ENCODE assay signal across 8 mouse cellular contexts in the genomic region with DNA sequence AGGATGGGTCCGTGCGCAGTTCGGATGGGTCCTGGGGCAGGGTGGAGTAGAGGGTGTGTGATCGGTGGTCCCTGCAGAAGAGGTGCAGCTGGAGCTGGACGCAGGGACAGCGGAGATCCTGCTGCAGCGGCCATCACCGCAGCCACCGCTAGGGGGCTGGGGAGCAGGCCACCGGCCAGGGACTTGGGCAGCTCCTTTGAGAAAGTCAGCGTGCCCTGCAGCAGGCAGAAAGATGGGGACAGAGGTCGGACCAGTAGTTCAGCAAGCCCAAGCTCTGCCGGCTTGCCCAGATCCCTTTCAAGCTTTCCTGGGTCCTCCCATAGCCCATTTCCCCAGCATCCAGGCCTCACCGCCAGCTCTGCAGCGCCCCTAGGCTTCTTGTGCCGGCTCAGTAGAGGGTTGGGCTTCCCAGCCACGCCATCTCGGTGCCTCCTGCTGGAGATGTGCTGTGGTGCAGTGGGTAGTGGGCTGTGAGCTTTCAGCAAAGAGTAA. TPM values are rescaled to one million over a fixed set of nuclear protein-coding genes. Genes with fewer than 3 reads are reported as not detected.
DNase-seq lines count a peak whose midpoint lies in the region; ATAC-seq and TF ChIP-seq lines count a peak whose summit lies in the region.

No protein-coding gene starts in this region.

- 6% methylated on average over 18 of the region's 18 CpGs for WGBS in intestine, postnatal 0 days
- 27% methylated on average over 17 of the region's 18 CpGs for WGBS in liver, embryonic 12.5 days (ENCODE audit: insufficient replicate concordance)
- 4% methylated on average over 18 of the region's 18 CpGs for WGBS in neural tube, embryonic 11.5 days

- H3K27me3 ChIP-seq in intestine, postnatal 0 days (replicated peaks; ENCODE audit: control insufficient read depth, insufficient read depth, low read length), result no peaks in the 10 kb centered on the region
- no peaks in the 10 kb centered on the region for H3K27me3 ChIP-seq in liver, embryonic 12.5 days (replicated peaks)
- H3K27me3 ChIP-seq in neural tube, embryonic 11.5 days (ENCODE audit: control insufficient read depth, insufficient read depth, low read length), result no peaks in the 10 kb centered on the region

- H3K9me3 ChIP-seq in intestine, postnatal 0 days (ENCODE audit: control insufficient read depth), result no peaks in the 10 kb centered on the region
- no peaks in the 10 kb centered on the region for H3K9me3 ChIP-seq in liver, embryonic 12.5 days (replicated peaks)
- H3K9me3 ChIP-seq in neural tube, embryonic 11.5 days (ENCODE audit: control insufficient read depth, low read length), result no peaks in the 10 kb centered on the region

- peak; percentile 69 for ATAC-seq in intestine, postnatal 0 days
- peak; percentile 44 for ATAC-seq in liver, embryonic 12.5 days
- ATAC-seq in neural tube, embryonic 11.5 days (ENCODE audit: insufficient read depth, low FRiP score, low TSS enrichment), result peak; percentile 81

- no peak overlapping the region for H3K27ac ChIP-seq in intestine, postnatal 0 days (ENCODE audit: low read depth, low read length)
- H3K27ac ChIP-seq in liver, embryonic 12.5 days, result no peak overlapping the region
- 0 out of 2 replicates have a peak overlapping the region, but pooled peaks have one; percentile 9 for H3K27ac ChIP-seq in neural tube, embryonic 11.5 days (ENCODE audit: low read depth, low read length)

- H3K4me3 ChIP-seq in intestine, postnatal 0 days (ENCODE audit: low read depth, low read length), result peak overlapping the region; percentile 24
- H3K4me3 ChIP-seq in liver, embryonic 12.5 days, result no peak overlapping the region
- peak overlapping the region; percentile 14 for H3K4me3 ChIP-seq in neural tube, embryonic 11.5 days (ENCODE audit: low read depth, low read length)

- peak; percentile 32 for DNase-seq in 3134 (ENCODE audit: extremely low read depth, insufficient read length, low spot score)
- DNase-seq in ZHBTc4 (ENCODE audit: low read depth, low spot score), result peak; percentile 93
- peak; percentile 86 for DNase-seq in embryo, embryonic 10.5 days (ENCODE audit: low spot score)
- peak; percentile 97 for DNase-seq in heart, adult 11 months
- peak; percentile 90 for DNase-seq in neural tube, embryonic 11.5 days (ENCODE audit: low spot score)
- DNase-seq in thymus, postnatal 25 days, result no peak

- no peak overlapping the region for H3K9ac ChIP-seq in intestine, postnatal 0 days (ENCODE audit: low read depth, low read length)
- H3K9ac ChIP-seq in liver, embryonic 12.5 days, result 0 out of 2 replicates have a peak overlapping the region, but pooled peaks have one; percentile 9
- no peak overlapping the region; the same call in 1 of the 2 replicates for H3K9ac ChIP-seq in neural tube, embryonic 11.5 days (ENCODE audit: low read length)

- H3K4me1 ChIP-seq in intestine, postnatal 0 days (replicated peaks; ENCODE audit: control insufficient read depth, insufficient read depth, low read length), result 0 out of 2 replicates have a peak, but pooled peaks cover 4% of the 10 kb centered on the region
- H3K4me1 ChIP-seq in liver, embryonic 12.5 days, result peaks cover 64% of the 10 kb centered on the region
- peaks cover 13% of the 10 kb centered on the region for H3K4me1 ChIP-seq in neural tube, embryonic 11.5 days (ENCODE audit: control insufficient read depth, insufficient read depth, low read length)

- no peaks in the 10 kb centered on the region for H3K36me3 ChIP-seq in intestine, postnatal 0 days (ENCODE audit: control insufficient read depth, insufficient read depth)
- peaks cover 47% of the 10 kb centered on the region for H3K36me3 ChIP-seq in liver, embryonic 12.5 days
- peaks cover 3% of the 10 kb centered on the region for H3K36me3 ChIP-seq in neural tube, embryonic 11.5 days (ENCODE audit: control insufficient read depth, insufficient read depth, low read length)

- TF ChIP-seq CTCF in intestine, postnatal 0 days (IDR thresholded peaks at IDR 0.05; ENCODE audit: low read depth), result peak; percentile 88

- H3K4me2 ChIP-seq in intestine, postnatal 0 days (replicated peaks; ENCODE audit: low read depth), result peak overlapping the region; percentile 64
- peak overlapping the region; percentile 49 for H3K4me2 ChIP-seq in liver, embryonic 12.5 days
- peak overlapping the region; percentile 45 for H3K4me2 ChIP-seq in neural tube, embryonic 11.5 days (ENCODE audit: low read depth)

RNA-seq across cellular contexts. Expression of gene Gpr84, which starts 4.6 kb away (rescaled TPM):
- polyA plus RNA-seq in intestine, postnatal 0 days (2015; fragmentation: Nextera tagmentation; extraction: Ambion mirVana), result not detected in 2 replicates
- 0.75 and 0.78 TPM in 2 replicates for polyA plus RNA-seq in liver, embryonic 12.5 days (2016; fragmentation: Nextera tagmentation; extraction: Ambion mirVana)
- polyA plus RNA-seq in neural tube, embryonic 11.5 days (2014; fragmentation: Nextera tagmentation; extraction: Ambion mirVana), result 0.34 and 0.50 TPM in 2 replicates

RNA-seq across cellular contexts. Expression of gene Zfp385a, which starts 24.8 kb away (rescaled TPM):
- 2.9 and 3.1 TPM in 2 replicates for polyA plus RNA-seq in intestine, postnatal 0 days (2015; fragmentation: Nextera tagmentation; extraction: Ambion mirVana)
- 7.7 and 8.2 TPM in 2 replicates for polyA plus RNA-seq in liver, embryonic 12.5 days (2016; fragmentation: Nextera tagmentation; extraction: Ambion mirVana)
- polyA plus RNA-seq in neural tube, embryonic 11.5 days (2014; fragmentation: Nextera tagmentation; extraction: Ambion mirVana), result 26.1 and 27.5 TPM in 2 replicates

RNA-seq across cellular contexts. Expression of gene Copz1, which starts 42.5 kb away (rescaled TPM):
- polyA plus RNA-seq in intestine, postnatal 0 days (2015; fragmentation: Nextera tagmentation; extraction: Ambion mirVana), result 248 and 253 TPM in 2 replicates
- polyA plus RNA-seq in liver, embryonic 12.5 days (2016; fragmentation: Nextera tagmentation; extraction: Ambion mirVana), result 246 and 250 TPM in 2 replicates
- polyA plus RNA-seq in neural tube, embryonic 11.5 days (2014; fragmentation: Nextera tagmentation; extraction: Ambion mirVana), result 307 and 317 TPM in 2 replicates

RNA-seq across cellular contexts. Expression of gene Itga5, which starts 51.5 kb away (rescaled TPM):
- 25.0 and 25.8 TPM in 2 replicates for polyA plus RNA-seq in intestine, postnatal 0 days (2015; fragmentation: Nextera tagmentation; extraction: Ambion mirVana)
- 21.8 and 23.2 TPM in 2 replicates for polyA plus RNA-seq in liver, embryonic 12.5 days (2016; fragmentation: Nextera tagmentation; extraction: Ambion mirVana)
- 21.0 and 21.3 TPM in 2 replicates for polyA plus RNA-seq in neural tube, embryonic 11.5 days (2014; fragmentation: Nextera tagmentation; extraction: Ambion mirVana)

RNA-seq across cellular contexts. Expression of gene Nfe2, which starts 56.9 kb away (rescaled TPM):
- 0.82 and 0.90 TPM in 2 replicates for polyA plus RNA-seq in intestine, postnatal 0 days (2015; fragmentation: Nextera tagmentation; extraction: Ambion mirVana)
- polyA plus RNA-seq in liver, embryonic 12.5 days (2016; fragmentation: Nextera tagmentation; extraction: Ambion mirVana), result 168 TPM in 2 replicates
- 6.5 and 7.3 TPM in 2 replicates for polyA plus RNA-seq in neural tube, embryonic 11.5 days (2014; fragmentation: Nextera tagmentation; extraction: Ambion mirVana)
